Mouse (Mus musculus): ENCODE data around the gene Rcsd1.

DNA sequence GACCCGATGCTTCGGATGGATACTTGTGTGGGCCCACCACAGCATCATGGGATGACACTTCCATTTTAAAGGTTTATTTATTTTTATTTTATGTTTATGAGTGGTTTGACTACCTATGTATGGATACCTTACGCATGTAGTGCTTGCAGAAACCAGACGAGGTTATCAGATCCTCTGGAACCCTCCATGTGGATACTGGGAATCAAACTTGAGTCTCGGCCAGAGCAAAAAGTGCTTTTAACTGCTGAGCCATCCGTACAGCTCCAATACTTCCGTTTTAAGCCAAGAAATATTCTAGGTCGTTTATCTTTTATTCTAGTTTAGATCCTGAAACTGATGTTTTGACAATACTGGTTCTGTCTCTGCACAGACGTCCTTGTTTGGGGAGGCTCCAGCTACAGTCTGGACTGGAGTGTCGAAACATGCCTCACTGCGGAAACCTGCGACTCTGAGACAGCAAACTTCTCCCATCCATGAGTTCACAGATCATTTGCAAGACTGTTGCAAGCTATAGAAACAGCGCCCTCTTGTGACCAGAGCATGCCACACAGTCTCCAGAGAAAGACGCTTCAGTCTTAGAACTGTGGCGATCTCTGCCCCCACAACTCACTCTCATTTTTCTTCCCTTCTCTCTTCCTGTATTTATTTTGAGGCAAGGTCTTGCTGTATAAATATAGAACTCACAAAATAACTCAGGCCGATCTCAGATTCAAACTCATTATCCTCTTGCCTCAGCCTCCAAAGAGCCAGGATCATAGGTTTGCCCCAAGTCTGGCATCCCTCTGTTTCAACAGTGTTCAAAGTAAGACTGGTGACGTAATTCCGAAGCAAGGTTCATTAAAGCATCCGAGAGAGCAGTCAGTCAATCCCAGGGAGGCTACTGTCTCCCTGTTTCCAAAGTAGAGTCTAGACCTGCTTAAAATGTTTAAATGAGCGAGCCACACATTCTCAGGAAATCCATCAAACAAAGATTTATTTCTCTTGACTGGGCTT is 26.6 kb upstream of the Rcsd1 start:
- TF ChIP-seq CTCF (IDR thresholded peaks at IDR 0.05; ENCODE audit: extremely low read depth, insufficient read depth, low read length), result peak; percentile 98
- TF ChIP-seq POLR2A (IDR thresholded peaks at IDR 0.05; ENCODE audit: extremely low read depth, insufficient read depth, low read length), result no peak
